Mouse (Mus musculus) frontal cortex, postnatal 25 days (tissue): ENCODE data around the gene Lypd3.
"Not testable (repeated sequence)": the region's sequence is repeated elsewhere in the genome, so short reads cannot be mapped to it uniquely, and the experiment has no call there.

Source experiments
- DNase-seq, 2 experiments: peaks; one replicate each; pipeline ENCODE4 v3.0.0; 2022; ENCODE audit warnings: low spot score in 2 of 2

Lypd3 gene

DNA sequence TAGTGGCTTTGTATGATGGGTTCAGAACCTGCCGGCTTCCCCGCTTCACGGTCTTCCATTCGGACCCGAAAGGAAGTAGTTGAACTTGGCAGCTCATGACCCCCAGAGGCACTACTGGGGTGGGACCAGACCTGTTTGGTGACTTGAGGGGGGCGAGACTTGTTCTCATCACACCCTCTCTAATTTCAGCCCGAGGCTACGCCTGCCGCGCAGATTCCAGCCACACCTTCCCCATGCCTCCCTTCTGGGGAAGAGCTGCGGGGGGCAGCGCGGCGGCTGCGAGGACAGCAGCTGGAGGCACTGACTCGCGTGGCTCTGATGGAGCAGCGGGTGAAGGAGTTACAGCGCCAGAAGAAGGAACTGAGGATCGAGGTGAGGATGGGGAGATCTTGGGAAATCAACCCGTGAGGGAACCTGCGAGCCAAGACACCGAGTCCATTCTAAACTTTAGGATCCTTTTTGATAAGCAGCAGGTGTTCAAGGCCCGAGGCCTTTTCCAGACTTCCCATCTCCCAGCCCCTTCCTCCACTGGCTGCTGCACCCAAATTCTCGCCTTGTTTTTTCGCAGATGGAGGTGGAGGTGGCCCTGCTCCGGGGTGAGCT lies 23.9 kb upstream of the Lypd3 start:
- no peak for DNase-seq

DNA sequence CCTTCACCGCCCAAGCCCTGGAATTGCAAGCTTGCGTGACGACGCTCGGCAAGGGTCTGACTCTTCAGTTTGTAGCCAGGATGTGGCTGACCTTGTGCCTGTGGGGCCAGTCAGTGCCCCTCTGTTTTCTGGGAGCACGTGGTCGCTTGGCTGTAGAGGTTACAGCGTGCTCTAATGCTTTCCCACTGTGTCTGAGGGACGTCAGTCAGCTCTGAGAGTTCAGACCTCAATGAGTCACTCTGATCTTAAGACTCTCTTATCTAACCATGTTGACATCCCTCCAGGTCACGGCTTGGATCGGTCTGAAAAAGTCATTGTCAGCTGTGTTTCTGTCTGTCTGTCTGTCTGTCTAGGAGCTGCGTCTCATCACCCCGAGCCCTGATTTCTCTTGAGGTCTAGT lies 21.5 kb upstream of the Lypd3 start:
- DNase-seq = no peak

DNA sequence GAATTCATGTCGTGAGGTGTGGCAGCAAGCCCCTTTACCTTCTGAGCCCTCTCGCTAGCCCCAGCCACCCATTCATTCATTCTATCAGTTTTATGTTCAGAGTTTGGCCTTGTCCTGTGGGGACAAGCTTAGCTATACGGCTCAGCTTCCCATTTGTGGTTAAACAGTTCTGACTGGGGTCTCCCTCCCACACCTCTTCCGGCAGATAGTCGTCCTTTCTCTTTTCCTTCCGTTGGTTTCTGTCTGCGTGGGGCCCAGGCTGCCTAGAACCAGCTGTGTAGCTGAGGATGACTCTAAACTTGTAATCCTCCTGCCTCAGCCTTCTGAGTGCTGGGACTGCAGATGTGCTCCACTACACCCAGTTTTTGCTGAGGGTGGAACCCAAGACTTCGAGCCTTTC lies 18.6 kb upstream of the Lypd3 start:
- DNase-seq = no peak

GRCm38 (mm10) chr7:24618374-24618773 lies 18.0 kb upstream of the Lypd3 start:
- not testable (repeated sequence) for DNase-seq

GRCm38 (mm10) chr7:24619671-24620397 lies 16.5 kb upstream of the Lypd3 start:
- DNase-seq = no peak

GRCm38 (mm10) chr7:24621193-24621592 lies 15.2 kb upstream of the Lypd3 start:
- DNase-seq = no peak

GRCm38 (mm10) chr7:24622967-24623366 lies 13.4 kb upstream of the Lypd3 start:
- DNase-seq = no peak

DNA sequence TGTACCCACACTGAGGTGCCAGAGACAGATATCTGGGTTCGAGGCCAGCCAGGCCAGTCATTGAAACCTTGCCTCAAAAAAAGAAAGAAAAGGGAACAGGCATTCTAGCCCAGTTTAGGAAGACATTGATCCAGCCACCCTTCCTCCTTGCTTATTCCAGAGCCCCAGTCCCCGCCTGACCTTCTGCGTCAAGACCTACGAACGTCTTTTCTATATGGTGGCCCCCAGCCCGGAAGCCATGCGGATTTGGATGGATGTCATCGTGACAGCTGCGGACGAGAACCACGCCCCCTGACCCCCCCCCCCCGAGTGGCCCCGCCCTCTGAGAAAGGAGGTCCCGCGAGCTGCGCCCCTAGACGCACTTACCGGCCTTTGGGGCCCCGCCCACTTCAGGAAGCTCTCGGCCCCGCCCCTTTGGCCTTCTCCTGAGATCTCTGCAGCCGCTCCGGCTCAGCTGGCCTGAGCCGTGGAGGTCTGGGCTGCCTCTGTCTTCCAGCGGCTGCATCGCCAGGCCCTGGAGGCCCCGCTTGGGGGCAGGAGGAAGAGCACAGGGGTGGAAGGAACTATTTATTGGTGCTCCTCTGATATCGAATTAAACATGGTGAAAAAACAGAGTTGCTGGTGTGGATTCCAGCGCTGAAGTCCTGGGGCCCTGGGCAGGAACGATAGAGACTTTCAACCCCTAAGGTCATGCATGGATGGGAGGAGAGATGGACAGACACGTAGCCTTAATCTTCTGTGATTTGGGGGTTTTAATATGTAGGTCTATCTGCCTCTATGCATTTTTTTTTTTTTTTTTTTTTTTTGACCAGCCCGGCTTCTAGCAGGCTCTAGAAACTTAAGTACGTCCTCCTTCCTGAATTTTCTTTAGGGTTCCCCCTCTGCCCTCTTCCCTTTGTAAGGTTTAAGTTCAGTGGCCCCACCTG lies 7.4 kb upstream of the Lypd3 start:
- no peak for DNase-seq

DNA sequence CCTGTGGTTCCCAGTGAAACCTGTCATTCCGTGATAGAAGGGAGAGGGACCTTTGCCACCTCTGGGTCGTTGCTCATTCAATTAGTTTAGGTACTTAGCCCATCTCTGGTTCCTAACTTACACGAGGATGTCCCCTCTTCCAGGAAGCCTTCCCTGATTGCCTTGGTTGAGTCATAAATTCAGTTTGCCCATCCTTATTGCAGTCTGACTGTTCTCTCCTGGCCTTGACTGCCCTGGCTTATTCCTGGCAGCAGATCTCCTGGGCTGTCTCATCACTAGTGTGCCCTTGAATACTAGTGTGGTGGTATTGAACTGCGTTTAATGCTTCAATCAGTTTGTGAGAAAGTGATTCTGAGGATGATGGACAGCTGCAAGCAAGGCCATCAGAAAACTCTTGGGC lies 6.7 kb upstream of the Lypd3 start:
- DNase-seq = no peak

- DNase-seq = no peak
Measured at GRCm38 (mm10) chr7:24630116-24630880, 6.1 kb upstream of the Lypd3 start.

GRCm38 (mm10) chr7:24637046-24637445 lies 696 bp downstream of the Lypd3 start:
- DNase-seq = no peak

DNA sequence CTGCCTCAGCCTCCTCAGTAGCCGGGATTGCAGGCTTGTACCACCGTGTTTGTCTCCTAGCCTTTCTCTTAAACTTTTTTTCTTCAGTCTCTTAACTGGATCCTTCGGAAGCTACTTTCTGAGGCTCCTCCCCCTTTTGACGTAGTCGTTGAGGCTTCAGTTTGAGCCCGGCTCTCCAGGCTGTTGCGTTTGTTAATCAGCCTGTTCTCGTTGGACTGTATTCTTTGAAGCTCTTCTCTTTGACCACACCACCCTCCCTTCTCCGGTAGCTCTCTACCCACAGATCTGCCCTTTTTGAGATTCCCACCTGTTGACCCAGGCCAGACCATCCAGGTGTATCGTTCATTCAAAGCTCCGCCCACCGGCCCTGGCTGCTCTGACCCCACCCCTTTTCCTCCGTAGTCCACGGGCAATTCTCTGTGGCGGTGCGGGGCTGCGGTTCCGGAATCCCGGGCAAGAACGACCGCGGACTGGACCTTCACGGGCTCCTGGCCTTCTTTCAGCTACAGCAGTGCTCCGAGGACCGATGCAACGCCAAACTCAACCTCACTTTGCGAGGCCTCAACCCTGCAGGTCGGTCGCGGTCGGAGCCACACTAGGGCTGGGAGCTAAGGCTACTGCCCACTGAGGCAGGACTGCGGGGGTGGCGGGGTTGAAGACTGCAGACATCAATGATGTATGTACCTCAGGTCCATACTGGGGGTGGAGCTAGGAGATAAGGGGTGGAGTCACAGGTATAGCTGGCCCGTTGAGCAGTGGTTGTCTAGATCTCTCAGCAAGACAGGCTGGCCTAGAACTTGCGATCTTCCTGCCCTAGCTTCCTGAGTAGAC lies 1.9 kb downstream of the Lypd3 start:
- DNase-seq = no peak

- no peak for DNase-seq
Measured at GRCm38 (mm10) chr7:24640450-24640849, 4.1 kb downstream of the Lypd3 start.

GRCm38 (mm10) chr7:24642491-24642890 lies 6.1 kb downstream of the Lypd3 start:
- peak; percentile 12 to 28 for DNase-seq

DNA sequence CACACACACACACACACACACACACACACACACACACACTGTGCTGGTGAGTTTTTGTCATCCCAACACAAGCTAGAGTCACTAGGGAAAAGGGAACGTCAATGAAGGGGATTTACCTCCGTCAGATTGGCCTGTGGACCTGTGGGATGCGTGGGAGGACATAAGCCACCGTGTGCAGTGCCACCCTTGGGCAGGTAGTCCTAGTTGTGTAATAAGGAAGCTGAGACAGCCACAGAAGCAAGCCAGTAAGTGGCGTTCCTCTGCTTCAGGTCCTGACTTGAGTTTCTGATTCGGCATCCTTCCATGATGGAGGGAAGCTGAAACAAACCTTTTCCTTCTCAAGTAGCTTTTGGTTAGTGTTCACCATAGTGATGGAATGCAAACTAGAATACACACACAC lies 8.1 kb downstream of the Lypd3 start:
- no peak for DNase-seq

DNA sequence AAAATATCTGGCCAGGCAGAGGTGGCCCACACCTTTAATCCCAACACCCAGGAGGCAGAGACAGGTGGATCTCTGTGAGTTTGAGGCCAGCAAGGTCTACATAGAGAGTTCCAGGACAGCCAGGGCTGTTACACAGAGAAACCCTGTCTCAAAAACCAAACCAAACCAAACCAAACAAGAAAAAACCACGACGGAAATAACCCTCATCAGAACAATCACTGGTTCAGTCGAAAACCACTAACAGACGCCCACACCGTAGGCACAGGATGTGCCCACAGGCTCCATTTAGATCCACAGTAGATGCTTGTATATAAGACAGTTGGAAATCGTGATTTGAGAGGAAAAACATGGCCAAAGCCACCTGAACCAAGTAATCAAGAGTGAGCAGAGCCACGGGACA lies 8.6 kb downstream of the Lypd3 start:
- DNase-seq = no peak

- no peak for DNase-seq
Measured at GRCm38 (mm10) chr7:24646486-24646885, 10.1 kb downstream of the Lypd3 start.

DNA sequence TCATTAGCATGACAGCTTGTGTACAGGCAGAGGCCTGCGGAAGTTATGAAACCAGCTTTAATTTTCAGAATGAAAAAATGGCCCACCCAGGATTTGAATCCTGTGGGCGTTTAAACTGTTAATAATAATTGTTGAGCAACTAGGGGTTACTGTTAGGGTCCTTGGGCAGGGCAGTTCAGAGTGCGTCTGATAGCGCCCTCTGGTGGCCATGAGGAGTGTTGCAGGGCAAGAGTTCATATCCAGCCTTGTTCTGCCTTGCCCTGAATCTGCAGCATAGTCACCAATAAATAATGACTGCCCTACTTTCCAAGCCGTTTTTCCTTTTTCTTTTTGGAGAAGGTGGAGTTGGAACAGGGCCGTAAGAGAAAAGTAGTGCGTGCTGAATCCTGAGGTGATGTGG lies 17.3 kb downstream of the Lypd3 start:
- peak in 1 of 2 experiments; percentile 21 for DNase-seq

DNA sequence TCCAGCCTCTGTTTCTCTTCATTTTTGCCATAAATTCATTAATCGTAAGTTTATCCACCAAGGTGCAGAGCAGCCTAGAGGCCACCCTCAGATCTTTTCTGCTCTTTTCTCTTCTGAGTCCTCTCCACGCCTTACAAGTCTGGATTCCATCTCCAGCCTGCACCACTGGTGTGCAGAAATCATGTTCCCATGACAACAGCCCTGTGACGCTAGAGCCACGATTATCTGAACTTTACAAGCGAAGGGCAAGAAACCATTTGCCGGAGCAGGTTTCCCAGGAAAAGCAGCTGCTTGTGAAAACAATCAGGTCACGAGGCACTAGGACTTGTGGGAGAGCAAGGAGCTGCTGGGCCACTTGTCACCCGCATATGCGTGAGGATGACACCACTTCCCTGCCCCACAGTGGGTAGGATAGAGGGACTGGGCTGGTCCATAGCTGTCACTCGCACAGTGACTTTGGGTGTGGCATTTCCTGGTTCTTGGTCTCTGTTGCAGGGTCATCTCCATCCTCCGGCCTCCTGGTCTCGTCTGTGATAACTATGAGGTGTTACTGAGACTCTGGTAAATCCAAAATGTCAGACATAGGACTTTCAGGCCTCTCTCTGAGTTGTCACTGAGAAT lies 23.5 kb downstream of the Lypd3 start:
- no peak for DNase-seq

DNA sequence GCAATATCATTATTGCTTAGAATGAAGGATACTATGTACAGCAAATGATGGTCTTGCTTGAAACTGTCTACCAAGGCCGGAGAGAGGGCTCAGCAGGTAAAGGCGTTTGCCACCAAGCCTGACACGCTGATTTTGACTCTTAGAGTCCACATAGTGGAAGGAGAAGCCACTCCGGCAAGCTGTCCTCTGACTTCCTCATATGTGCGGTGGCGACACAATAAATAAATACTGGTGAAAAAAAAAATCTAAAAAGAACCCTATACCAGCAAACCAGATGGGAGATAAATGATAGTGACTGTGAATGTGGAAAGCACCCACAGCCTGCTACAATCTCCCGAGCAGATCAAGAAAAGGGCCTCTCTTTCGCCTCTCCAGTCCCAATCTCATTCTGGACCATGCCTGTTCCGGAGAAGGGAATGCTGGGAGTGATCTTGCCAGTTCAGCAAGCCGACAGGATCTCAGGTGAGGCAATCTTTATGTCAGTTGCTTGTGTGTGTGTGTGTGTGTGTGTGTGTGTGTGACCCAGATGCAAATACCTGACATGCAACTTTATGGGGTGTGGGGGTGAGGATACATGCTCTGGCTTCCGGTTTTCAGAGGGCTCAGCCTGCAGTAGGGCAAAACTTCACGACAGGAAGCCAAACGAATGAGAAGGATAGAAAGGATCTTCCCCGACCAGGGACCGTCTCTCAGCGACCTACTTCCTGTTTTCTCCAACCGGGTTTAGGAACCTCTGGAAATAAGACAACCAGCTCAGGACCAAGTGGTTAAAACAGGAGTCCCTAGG lies 25.0 kb downstream of the Lypd3 start:
- DNase-seq = no peak
